Mouse (Mus musculus) hindbrain, embryonic 11.5 days (tissue): ENCODE data around the gene Pfdn5. TPM values are rescaled to one million over a fixed set of nuclear protein-coding genes. Genes with fewer than 3 reads are reported as not detected.
A peak's percentile ranks its signal among the peaks of the same experiment; 100 is the strongest.

Source experiments
- ATAC-seq: fragments of 200-750 bp; cut with Nextera tagmentation; 2 replicates; pipeline ENCODE4 v1.8.0; 2017; ENCODE audit warnings: mild to moderate bottlenecking, moderate TSS enrichment, moderate library complexity; ENCODE audit not compliant: low FRiP score
- DNase-seq: peaks from one replicate; pipeline ENCODE4 v3.0.0-alpha.2; 2015; ENCODE audit warnings: low spot score
- H3K27ac ChIP-seq: fragments of 300-500 bp; sonication (generic); 2 replicates; pipeline ENCODE4 v1.5.1; 2014; ENCODE audit warnings: mild to moderate bottlenecking, low read depth, low read length
- H3K27me3 ChIP-seq: fragments of 300-500 bp; sonication (generic); 2 replicates; pipeline ENCODE4 v1.6.1; 2014; ENCODE audit warnings: mild to moderate bottlenecking, low read length, moderate library complexity, mixed read lengths; ENCODE audit not compliant: control insufficient read depth, insufficient read depth
- H3K36me3 ChIP-seq: fragments of 300-500 bp; sonication (generic); 2 replicates; pipeline ENCODE4 v1.6.1; 2014; ENCODE audit warnings: mild to moderate bottlenecking, low read length, moderate library complexity, mixed read lengths; ENCODE audit not compliant: control insufficient read depth, insufficient read depth
- H3K4me1 ChIP-seq: fragments of 300-500 bp; sonication (generic); replicated peaks from 2 replicates; pipeline ENCODE4 v1.6.1; 2014; ENCODE audit warnings: low read length, mixed read lengths; ENCODE audit not compliant: control insufficient read depth, insufficient read depth
- H3K4me2 ChIP-seq: fragments of 300-500 bp; sonication (generic); replicated peaks from 2 replicates; pipeline ENCODE4 v1.6.1; 2014; ENCODE audit warnings: mild to moderate bottlenecking, low read depth, low read length
- H3K4me3 ChIP-seq: fragments of 300-500 bp; sonication (generic); 2 replicates; pipeline ENCODE4 v1.5.1; 2014; ENCODE audit warnings: low read depth, low read length
- H3K9ac ChIP-seq: fragments of 300-500 bp; sonication (generic); 2 replicates; pipeline ENCODE4 v1.6.1; 2014; ENCODE audit warnings: low read depth, low read length
- H3K9me3 ChIP-seq: fragments of 300-500 bp; sonication (generic); 2 replicates; pipeline ENCODE4 v1.6.1; 2016; ENCODE audit warnings: low read length; ENCODE audit not compliant: control insufficient read depth
- WGBS: fragments of 180-500 bp; shearing (Covaris S2); extraction: QIAGEN DNeasy Blood & Tissue Kit; methylation state at CpG from one replicate; pipeline ENCODE4 v1.1.7; 2014; 5-methylcytosine and 5-hydroxymethylcytosine counted together
- polyA plus RNA-seq: library from polyadenylated mRNA; unstranded; fragments of >200 nt; fragmentation: Nextera tagmentation; extraction: Ambion mirVana; gene quantifications from 2 replicates; pipeline ENCODE4 v1.2.1, GENCODE M21; 2014

Pfdn5 gene
- 401 and 431 TPM in 2 replicates for polyA plus RNA-seq

GRCm38 (mm10) chr15:102326022-102326576 is at the start of gene Pfdn5:
Gene Pfdn5 (plus strand): TSS chr15:102326116.
- H3K27ac ChIP-seq = no peak within 1 kb of the TSS
- DNase-seq = peak; percentile 85
- H3K4me2 ChIP-seq = peak within 1 kb of the TSS; percentile 60
- H3K36me3 ChIP-seq = no peaks in the 10 kb centered on the region
- H3K4me1 ChIP-seq = no peaks in the 10 kb centered on the region
- H3K27me3 ChIP-seq = no peaks in the 10 kb centered on the region
- H3K9ac ChIP-seq = peak within 1 kb of the TSS; percentile 86
- ATAC-seq = peak; percentile 81
- no peaks in the 10 kb centered on the region for H3K9me3 ChIP-seq
- WGBS = under 1% methylated on average over 40 of the region's 40 CpGs
- H3K4me3 ChIP-seq = peak within 1 kb of the TSS; percentile 90

- no peaks in the 10 kb centered on the region for H3K27me3 ChIP-seq
- ATAC-seq (peak; percentile 14; the same call in 1 of the 2 replicates), DNase-seq (no peak)
- H3K9ac ChIP-seq = peak overlapping the region; percentile 87
- H3K27ac ChIP-seq = peak overlapping the region; percentile 74
- H3K36me3 ChIP-seq = 0 out of 2 replicates have a peak, but pooled peaks cover 4% of the 10 kb centered on the region
- WGBS = 32% methylated on average over 7 of the region's 7 CpGs
- H3K4me2 ChIP-seq = peak overlapping the region; percentile 83
- H3K9me3 ChIP-seq = no peaks in the 10 kb centered on the region
- peaks cover 5% of the 10 kb centered on the region; the same call in 1 of the 2 replicates for H3K4me1 ChIP-seq
- peak overlapping the region; percentile 89 for H3K4me3 ChIP-seq
These were observed 47.2 kb upstream of the Pfdn5 start for GRCm38 (mm10) chr15:102278726-102279091.

GRCm38 (mm10) chr15:102279092-102279782 is 46.7 kb upstream of the Pfdn5 start, which contains the start of gene Mfsd5:
Gene Mfsd5 (plus strand): TSS chr15:102279454.
- DNase-seq (peak; percentile 95), ATAC-seq (peak; percentile 98)
- Histone ChIP-seq H3K9ac (peak within 1 kb of the TSS; percentile 87), H3K27ac (peak within 1 kb of the TSS; percentile 74), H3K4me3 (peak within 1 kb of the TSS; percentile 89), H3K36me3 (0 out of 2 replicates have a peak, but pooled peaks cover 4% of the 10 kb centered on the region), H3K4me2 (peak within 1 kb of the TSS; percentile 83), H3K27me3 (no peaks in the 10 kb centered on the region), H3K4me1 (peaks cover 5% of the 10 kb centered on the region; the same call in 1 of the 2 replicates), H3K9me3 (no peaks in the 10 kb centered on the region)
- under 1% methylated on average over 65 of the region's 65 CpGs for WGBS

- Histone ChIP-seq H3K36me3 (0 out of 2 replicates have a peak, but pooled peaks cover 4% of the 10 kb centered on the region), H3K4me3 (peak overlapping the region; percentile 89), H3K4me1 (peaks cover 5% of the 10 kb centered on the region; the same call in 1 of the 2 replicates), H3K9me3 (no peaks in the 10 kb centered on the region), H3K27ac (peak overlapping the region; percentile 74), H3K27me3 (no peaks in the 10 kb centered on the region), H3K9ac (peak overlapping the region; percentile 87), H3K4me2 (peak overlapping the region; percentile 69)
- WGBS = 30% methylated on average over 13 of the region's 13 CpGs
- ATAC-seq = peak; percentile 49; the same call in 1 of the 2 replicates
- DNase-seq = no peak
These were observed 46.0 kb upstream of the Pfdn5 start for GRCm38 (mm10) chr15:102279783-102280520.

- no peak overlapping the region for H3K27ac ChIP-seq
- peak overlapping the region; percentile 89; the same call in 1 of the 2 replicates for H3K4me3 ChIP-seq
- H3K4me2 ChIP-seq = no peak overlapping the region
These were observed 45.3 kb upstream of the Pfdn5 start for GRCm38 (mm10) chr15:102280623-102281022.

GRCm38 (mm10) chr15:102282463-102283292 is 43.2 kb upstream of the Pfdn5 start:
- no peak overlapping the region for H3K4me3 ChIP-seq
- no peak overlapping the region for H3K9ac ChIP-seq
- H3K36me3 ChIP-seq = 0 out of 2 replicates have a peak, but pooled peaks cover 4% of the 10 kb centered on the region
- H3K27ac ChIP-seq = no peak overlapping the region
- no peak for DNase-seq
- H3K27me3 ChIP-seq = no peaks in the 10 kb centered on the region
- H3K9me3 ChIP-seq = no peaks in the 10 kb centered on the region
- H3K4me2 ChIP-seq = no peak overlapping the region
- H3K4me1 ChIP-seq = peaks cover 5% of the 10 kb centered on the region; the same call in 1 of the 2 replicates
- WGBS = 89% methylated on average over 8 of the region's 8 CpGs
- ATAC-seq = no peak

More at GRCm38 (mm10) chr15:102280623-102281022, 45.3 kb upstream of the Pfdn5 start:
- Histone ChIP-seq H3K27me3 (no peaks in the 10 kb centered on the region), H3K36me3 (0 out of 2 replicates have a peak, but pooled peaks cover 4% of the 10 kb centered on the region), H3K4me1 (peaks cover 5% of the 10 kb centered on the region; the same call in 1 of the 2 replicates), H3K9ac (no peak overlapping the region), H3K9me3 (no peaks in the 10 kb centered on the region)
- 98% methylated on average over 18 of the region's 19 CpGs for WGBS
- ATAC-seq (no peak), DNase-seq (no peak)

GRCm38 (mm10) chr15:102283648-102284047 is 42.3 kb upstream of the Pfdn5 start:
- ATAC-seq = no peak
- 85% methylated on average over 3 of the region's 3 CpGs for WGBS

GRCm38 (mm10) chr15:102287395-102287794 is 38.5 kb upstream of the Pfdn5 start:
- Histone ChIP-seq H3K27me3 (no peaks in the 10 kb centered on the region), H3K4me2 (no peak overlapping the region), H3K27ac (no peak overlapping the region), H3K36me3 (no peaks in the 10 kb centered on the region), H3K9ac (no peak overlapping the region), H3K4me3 (no peak overlapping the region), H3K4me1 (no peaks in the 10 kb centered on the region), H3K9me3 (no peaks in the 10 kb centered on the region)
- DNase-seq (peak; percentile 40), ATAC-seq (no peak)

More at GRCm38 (mm10) chr15:102283648-102284047, 42.3 kb upstream of the Pfdn5 start:
- DNase-seq = no peak
- Histone ChIP-seq H3K4me3 (no peak overlapping the region), H3K9ac (no peak overlapping the region), H3K4me2 (no peak overlapping the region), H3K27ac (no peak overlapping the region), H3K9me3 (no peaks in the 10 kb centered on the region), H3K4me1 (peaks cover 5% of the 10 kb centered on the region; the same call in 1 of the 2 replicates), H3K36me3 (0 out of 2 replicates have a peak, but pooled peaks cover 4% of the 10 kb centered on the region), H3K27me3 (no peaks in the 10 kb centered on the region)
